Mouse (Mus musculus) right cerebral cortex, postnatal 25 days (tissue): ENCODE results near the gene Prps1.
"Not testable (repeated sequence)": the region's sequence is repeated elsewhere in the genome, so short reads cannot be mapped to it uniquely, and the experiment has no call there.

Experiments
- DNase-seq: peaks from one replicate; pipeline ENCODE4 v3.0.0; 2022

Prps1 gene

GRCm38 (mm10) chrX:140501401-140502301 lies 45.2 kb downstream of the Prps1 start:
- DNase-seq: no peak

GRCm38 (mm10) chrX:140503905-140504304 lies 47.5 kb downstream of the Prps1 start:
- no peak for DNase-seq

- DNase-seq: no peak
These were observed 49.3 kb downstream of the Prps1 start for GRCm38 (mm10) chrX:140505497-140506238.

DNA sequence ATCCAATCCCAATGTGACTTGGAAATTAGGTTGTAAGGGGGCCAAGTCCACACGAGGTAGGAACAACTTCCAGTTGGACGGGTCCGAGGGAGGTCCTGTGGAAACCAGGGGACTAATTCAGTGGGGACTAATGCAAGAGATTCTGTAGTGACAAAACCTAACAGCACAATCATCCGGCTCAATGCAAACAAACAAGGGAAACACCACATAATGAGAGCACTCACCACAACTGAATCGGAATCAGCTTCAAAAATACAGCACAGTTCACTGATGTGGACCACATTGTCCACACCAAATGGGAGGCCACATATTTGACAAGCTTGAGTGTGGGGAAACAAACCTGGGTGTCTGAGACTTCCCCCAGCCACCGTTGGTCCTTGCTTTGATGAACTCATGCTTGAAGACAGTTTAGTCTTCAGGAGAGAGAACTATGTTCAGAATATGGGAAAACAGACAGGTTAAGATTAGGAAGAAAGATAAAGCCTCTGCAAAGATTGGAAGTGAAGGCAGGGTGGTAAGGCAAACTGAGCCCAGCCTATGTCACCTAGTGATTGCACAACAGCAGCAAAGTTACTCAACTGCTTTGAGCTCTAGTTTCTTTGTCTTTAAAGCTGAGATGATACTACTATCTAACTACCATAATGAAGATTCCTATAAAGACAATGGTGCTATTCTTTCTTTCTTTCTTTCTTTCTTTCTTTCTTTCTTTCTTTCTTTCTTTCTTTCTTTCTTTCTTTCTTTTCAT lies 50.2 kb downstream of the Prps1 start:
- DNase-seq: no peak

GRCm38 (mm10) chrX:140507377-140507776 lies 51.0 kb downstream of the Prps1 start:
- DNase-seq: no peak

DNA sequence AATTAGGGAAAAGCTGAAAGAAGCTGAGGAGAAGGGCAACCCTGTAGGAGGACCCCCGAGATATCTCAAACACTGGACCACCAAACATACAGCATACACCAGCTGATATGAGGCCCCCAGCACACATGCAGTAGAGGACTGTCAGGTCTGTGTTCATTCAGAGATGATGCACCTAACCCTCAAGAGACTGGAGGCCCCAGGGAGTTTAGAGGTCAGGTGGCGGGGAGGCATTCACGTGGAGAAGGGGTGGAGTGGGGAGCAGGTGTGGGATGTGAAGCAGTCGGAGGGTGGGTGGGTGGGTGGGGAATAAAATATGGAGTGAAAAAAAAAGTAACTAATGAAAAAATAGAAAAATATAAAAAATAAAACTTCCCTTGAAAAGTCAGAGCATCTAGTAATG lies 52.4 kb downstream of the Prps1 start:
- DNase-seq: not testable (repeated sequence)

- no peak for DNase-seq
These were observed 53.4 kb downstream of the Prps1 start for GRCm38 (mm10) chrX:140509817-140510216.

GRCm38 (mm10) chrX:140510696-140511429 lies 54.5 kb downstream of the Prps1 start:
- DNase-seq: no peak

DNA sequence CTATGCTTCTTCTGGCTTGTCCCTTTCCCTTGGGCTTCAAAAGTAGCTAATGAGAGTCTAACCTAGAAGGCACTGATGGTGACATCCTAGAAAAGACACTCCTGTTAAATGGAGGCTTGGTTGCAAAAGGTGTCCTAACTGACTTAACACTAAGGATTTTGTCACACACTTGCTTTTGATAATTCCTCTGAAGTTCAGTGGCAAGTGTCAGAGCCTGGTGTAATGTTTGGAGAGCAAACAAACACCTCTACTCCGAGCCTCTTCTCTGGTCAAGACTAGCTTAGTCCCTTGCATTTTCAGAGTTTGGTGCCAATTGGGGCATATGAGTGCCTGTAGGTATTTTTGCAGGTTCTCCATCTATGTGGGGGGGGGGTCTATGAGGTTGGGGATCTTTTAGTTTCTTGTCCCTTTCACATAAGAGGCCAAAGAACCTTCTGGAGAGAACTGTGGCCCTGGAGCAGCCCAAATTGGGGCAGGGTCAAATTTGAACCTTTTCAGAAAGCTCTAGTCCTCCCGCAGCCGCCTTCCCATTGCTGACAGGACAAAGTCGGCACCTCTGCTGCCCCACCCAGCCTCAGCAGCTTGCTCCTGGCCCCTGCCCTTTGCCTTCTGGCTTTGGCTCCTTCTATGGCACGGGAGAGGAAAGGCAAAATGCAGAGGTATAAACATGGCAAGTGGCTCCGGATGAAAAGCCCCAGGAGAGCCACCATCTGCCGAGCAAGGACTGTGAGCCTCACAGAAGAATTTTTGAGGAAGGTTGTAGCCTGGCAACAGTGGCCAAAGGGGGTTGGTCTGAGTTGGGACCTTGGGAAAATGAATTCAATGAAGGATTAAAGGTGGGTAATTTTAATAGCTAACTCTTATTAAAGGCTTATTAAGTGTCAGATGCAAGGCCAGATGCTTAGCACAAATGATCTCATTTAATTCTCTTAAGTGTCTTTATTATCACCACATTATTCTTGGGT lies 55.6 kb downstream of the Prps1 start:
- no peak for DNase-seq

GRCm38 (mm10) chrX:140513379-140513778 lies 57.0 kb downstream of the Prps1 start:
- DNase-seq: no peak

- DNase-seq: no peak
These were observed 61.9 kb downstream of the Prps1 start for GRCm38 (mm10) chrX:140518351-140518750.

GRCm38 (mm10) chrX:140520146-140521102 lies 64.0 kb downstream of the Prps1 start:
- peak; percentile 63 for DNase-seq

DNA sequence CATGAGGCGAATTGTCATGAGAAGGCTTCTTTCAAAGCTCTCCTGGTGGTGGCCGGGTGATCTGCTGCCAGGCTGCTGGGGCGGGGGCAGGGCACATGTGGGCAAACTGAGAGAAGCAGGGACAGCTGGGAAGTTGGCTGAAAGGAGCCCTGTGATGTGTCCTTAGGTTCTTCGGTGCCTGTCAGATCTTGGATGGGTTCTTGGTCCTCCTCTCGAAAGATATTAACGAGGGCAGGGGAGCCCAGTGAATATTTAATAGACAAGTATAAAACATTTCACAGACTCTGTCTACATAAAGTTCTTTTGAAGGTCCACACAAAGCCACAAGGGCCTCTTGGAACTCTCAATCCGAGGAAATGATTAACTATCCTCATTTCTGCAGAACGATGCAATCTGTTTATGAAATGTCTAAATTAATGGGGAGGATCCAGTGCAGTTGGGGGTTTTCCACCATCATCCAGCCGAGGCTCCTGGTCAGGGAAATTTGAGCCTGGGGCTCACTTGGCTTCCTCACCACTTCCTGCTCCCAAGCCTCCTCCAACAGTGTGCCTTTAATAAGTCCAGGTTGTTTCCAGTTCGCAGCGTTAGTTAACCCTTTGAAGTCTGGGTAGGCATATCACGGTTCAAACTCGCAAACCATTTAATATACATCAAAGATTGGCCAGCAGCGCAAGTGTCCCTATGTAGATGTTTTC lies 65.8 kb downstream of the Prps1 start:
- DNase-seq: no peak

GRCm38 (mm10) chrX:140524231-140524630 lies 67.8 kb downstream of the Prps1 start:
- DNase-seq: no peak
